Mouse (Mus musculus) adrenal gland, postnatal 14 days (tissue): ENCODE measurements around the gene Rnf6. TPM values are rescaled to one million over a fixed set of nuclear protein-coding genes. Genes with fewer than 3 reads are reported as not detected.

ENCODE experiments used
- total RNA-seq: library from RNA; stranded (reverse); gene quantifications from 2 replicates; pipeline ENCODE4 v1.2.3, GENCODE M21; 2021

The Rnf6 gene
- total RNA-seq, 1 experiment from 2014 or later, result 54.8 TPM

Other genes with a start within 250 kb of the Rnf6 start
- 3.2 and 22.3 TPM in 2 replicates for gene Cyp3a25, start 211.9 kb downstream of the Rnf6 start, total RNA-seq
- 0.38 and 3.9 TPM in 2 replicates for gene Cyp3a59, start 142.3 kb downstream of the Rnf6 start, total RNA-seq
- not detected in 2 replicates for gene Gm5565, start 61.0 kb downstream of the Rnf6 start, total RNA-seq
- not detected in 2 replicates for gene Gm6309, start 50.8 kb downstream of the Rnf6 start, total RNA-seq
- gene 1700001J03Rik, start 36.3 kb downstream of the Rnf6 start, total RNA-seq, result 0.67 and 1.3 TPM in 2 replicates
- 73.2 and 74.4 TPM in 2 replicates for gene Cdk8, start 9.7 kb upstream of the Rnf6 start, total RNA-seq
- gene Wasf3, start 163.4 kb upstream of the Rnf6 start, total RNA-seq, result 19.2 and 21.2 TPM in 2 replicates